ENCODE assay signal across 8 mouse cellular contexts in the genomic region with DNA sequence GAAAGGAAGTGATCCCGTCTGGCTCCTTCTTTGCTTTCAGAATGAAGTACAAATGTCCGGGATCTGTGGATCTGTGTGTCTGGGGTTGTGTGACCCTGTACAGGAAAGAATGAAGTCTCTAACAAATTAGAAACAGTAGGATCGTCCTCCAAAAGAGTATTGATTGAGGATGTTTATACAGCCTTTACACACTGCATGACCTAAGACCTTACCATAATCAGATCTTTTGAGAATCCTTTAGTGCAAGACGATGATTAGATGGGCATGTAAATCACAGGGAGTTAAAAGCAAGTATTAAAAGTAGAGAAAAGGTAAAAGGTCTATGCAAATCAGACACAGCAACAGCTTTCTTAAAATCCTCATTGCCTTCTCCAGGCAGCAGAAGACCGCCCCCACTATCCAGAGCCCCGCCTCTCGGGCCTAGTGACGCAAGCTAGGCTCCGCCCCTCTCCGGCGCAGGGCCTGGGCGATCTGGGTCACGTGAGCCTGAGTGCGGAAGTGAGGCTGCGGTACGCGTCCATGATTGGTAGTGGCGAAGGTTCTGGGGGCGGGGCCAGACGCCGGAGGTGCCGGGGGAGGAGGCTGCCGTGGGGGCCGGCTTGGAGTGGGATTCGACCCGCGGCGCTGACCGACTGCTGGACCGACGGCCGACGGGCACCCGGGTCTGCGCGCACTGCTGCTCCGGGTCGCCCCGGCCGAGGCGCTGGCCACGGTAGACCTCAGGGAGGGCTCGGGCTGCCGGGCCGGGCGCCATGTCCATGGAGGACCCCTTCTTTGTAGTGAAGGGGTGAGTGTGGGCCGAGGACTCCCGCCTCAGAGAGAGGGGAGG. TPM values are rescaled to one million over a fixed set of nuclear protein-coding genes. Genes with fewer than 3 reads are reported as not detected.
DNase-seq lines count a peak whose midpoint lies in the region; ATAC-seq lines count a peak whose summit lies in the region.

Gene Stx6, plus strand, starts transcription at position 575 of the 829 bp plus-strand sequence.

- H3K27me3 ChIP-seq in hindbrain, embryonic 16.5 days (replicated peaks; ENCODE audit: control insufficient read depth, insufficient read depth, low read length), result no peaks in the 10 kb centered on the region

- H3K4me3 ChIP-seq in hindbrain, embryonic 16.5 days (ENCODE audit: low read length), result peak within 1 kb of the TSS; percentile 90
- peak within 1 kb of the TSS; percentile 32 for H3K4me3 ChIP-seq in macrophage (ENCODE audit: inconsistent target)

- H3K4me1 ChIP-seq in hindbrain, embryonic 16.5 days (ENCODE audit: control insufficient read depth, insufficient read depth, low read depth, low read length), result peaks cover 13% of the 10 kb centered on the region

- H3K4me2 ChIP-seq in hindbrain, embryonic 16.5 days (ENCODE audit: low read length), result peak within 1 kb of the TSS; percentile 72

- H3K36me3 ChIP-seq in hindbrain, embryonic 16.5 days (ENCODE audit: control insufficient read depth, insufficient read depth, low read length), result no peaks in the 10 kb centered on the region
- no peaks in the 10 kb centered on the region for H3K36me3 ChIP-seq in macrophage (ENCODE audit: inconsistent target)

- no peaks in the 10 kb centered on the region for H3K9me3 ChIP-seq in hindbrain, embryonic 16.5 days (ENCODE audit: control insufficient read depth, low read length)

- H3K79me2 ChIP-seq in macrophage (ENCODE audit: inconsistent target), result peaks cover 39% of the 10 kb centered on the region

- H3K27ac ChIP-seq in hindbrain, embryonic 16.5 days (ENCODE audit: low read depth, low read length), result peak within 1 kb of the TSS; percentile 92
- no peak within 1 kb of the TSS for H3K27ac ChIP-seq in macrophage

- ATAC-seq in hindbrain, embryonic 16.5 days, result peak; percentile 98

- 3% methylated on average over 44 of the region's 48 CpGs for WGBS in hindbrain, embryonic 16.5 days
- 4% methylated on average over 46 of the region's 48 CpGs for WGBS in macrophage (ENCODE audit: missing documents)

- peak within 1 kb of the TSS; percentile 69 for H3K9ac ChIP-seq in hindbrain, embryonic 16.5 days (ENCODE audit: low read depth, low read length)

- peak; percentile 98 for DNase-seq in T-cell, adult 2 months (ENCODE audit: low spot score)
- peak; percentile 95 to 98 for DNase-seq in cerebellum, postnatal 36 days
- peak; percentile 98 for DNase-seq in gastrocnemius, adult 18-20 months (ENCODE audit: low spot score)
- DNase-seq in left cerebral cortex, adult 18-20 months (ENCODE audit: low spot score in 2 of 2), result peak; percentile 98 to 99
- peak; percentile 98 for DNase-seq in right cerebral cortex, adult 18-20 months
- DNase-seq in urinary bladder, postnatal 10 days (ENCODE audit: low spot score), result peak; percentile 97

RNA-seq across cellular contexts. Expression of gene Stx6, which starts in this region (rescaled TPM):
- 10 to 100 TPM; 11.8 to 13.0 TPM for total RNA-seq in gastrocnemius, adult 18-20 months (2021)
- polyA plus RNA-seq in hindbrain, embryonic 16.5 days (2015; fragmentation: Nextera tagmentation; extraction: Ambion mirVana), result 82.9 and 93.7 TPM in 2 replicates
- 100 to 1,000 TPM; 116 to 119 TPM for total RNA-seq in left cerebral cortex, adult 18-20 months (2021)
- 100 to 1,000 TPM in 22 of 26 experiments, 10 to 100 TPM in 4; 89.1 to 825 (median 157) TPM for total RNA-seq in macrophage (2018; cell fraction: chromatin; rRNA removed)
- 10 to 100 TPM; 18.0 to 70.6 (median 28.5) TPM for total RNA-seq in macrophage (2018; cell fraction: cytosol; rRNA removed)
- 100 to 1,000 TPM in 13 of 26 experiments, 10 to 100 TPM in 13; 38.1 to 384 (median 109) TPM for total RNA-seq in macrophage (2018; cell fraction: nucleus; rRNA removed)
- polyA plus RNA-seq in macrophage (2018), result 28.0 to 46.7 TPM (median 32.4 TPM) in 3 replicates

Comparison
In these comparisons a context has a peak if more than half of its experiments do, and no peak if none do; other contexts are left out.
1. RNA of gene Stx6 (total RNA-seq): 116 to 119 TPM in left cerebral cortex, adult 18-20 months; 11.8 to 13.0 TPM in gastrocnemius, adult 18-20 months; every median in the first group is over 4 times any median in the second.
2. Peak in every context shown above with its lines, with median percentiles within 50 percentile points of each other: DNase-seq.